In genomic region chr5:143403221-143404147, GRCm38 (mm10) we compare ENCODE assay signal across 8 mouse cellular contexts. TPM values are rescaled to one million over a fixed set of nuclear protein-coding genes. Genes with fewer than 3 reads are reported as not detected.
DNase-seq lines count a peak whose midpoint lies in the region; ATAC-seq and TF ChIP-seq lines count a peak whose summit lies in the region.

TSS of gene Kdelr2 (plus strand) at chr5:143403838.

- peak within 1 kb of the TSS; percentile 89 for H3K4me3 ChIP-seq in bone marrow macrophage, adult 2 months (ENCODE audit: insufficient read depth, low read length)
- peak within 1 kb of the TSS; percentile 74 for H3K4me3 ChIP-seq in embryonic fibroblast, embryonic 13.5 days (ENCODE audit: insufficient read depth, low read length)
- H3K4me3 ChIP-seq in heart, embryonic 10.5 days = peak within 1 kb of the TSS; percentile 97
- H3K4me3 ChIP-seq in kidney, embryonic 15.5 days (replicated peaks) = peak within 1 kb of the TSS; percentile 97

- no peak for TF ChIP-seq POLR2A in bone marrow macrophage, adult 2 months (IDR thresholded peaks at IDR 0.05; ENCODE audit: borderline replicate concordance, low read depth, low read length)
- peak; percentile 93 for TF ChIP-seq POLR2A in embryonic fibroblast, embryonic 13.5 days (IDR thresholded peaks at IDR 0.05; ENCODE audit: low read depth, low read length)

- peak; percentile 86 for DNase-seq in 416B (ENCODE audit: low read depth)
- peak; percentile 94 for DNase-seq in heart, embryonic 10.5 days (ENCODE audit: low spot score)
- DNase-seq in liver = peak; percentile 92
- DNase-seq in spleen, postnatal 4 days (ENCODE audit: low spot score in 2 of 2) = peak; percentile 90 to 95

- WGBS in heart, embryonic 10.5 days = under 1% methylated on average over 66 of the region's 72 CpGs
- WGBS in kidney, embryonic 15.5 days = under 1% methylated on average over 72 of the region's 72 CpGs

- H3K36me3 ChIP-seq in heart, embryonic 10.5 days = peaks cover 35% of the 10 kb centered on the region
- H3K36me3 ChIP-seq in kidney, embryonic 15.5 days = peaks cover 38% of the 10 kb centered on the region

- H3K27me3 ChIP-seq in heart, embryonic 10.5 days (ENCODE audit: insufficient read depth, poor library complexity, severe bottlenecking) = no peaks in the 10 kb centered on the region
- H3K27me3 ChIP-seq in kidney, embryonic 15.5 days = no peaks in the 10 kb centered on the region

- no peak for TF ChIP-seq CTCF in bone marrow macrophage, adult 2 months (IDR thresholded peaks at IDR 0.05; ENCODE audit: low read depth, low read length)
- no peak for TF ChIP-seq CTCF in embryonic fibroblast, embryonic 13.5 days (IDR thresholded peaks at IDR 0.05; ENCODE audit: borderline replicate concordance, insufficient read depth, low read length)

- H3K4me2 ChIP-seq in kidney, embryonic 15.5 days = peak within 1 kb of the TSS; percentile 73

- H3K27ac ChIP-seq in bone marrow macrophage, adult 2 months (ENCODE audit: insufficient read depth, low read depth, low read length) = peak within 1 kb of the TSS; percentile 35
- H3K27ac ChIP-seq in embryonic fibroblast, embryonic 13.5 days (ENCODE audit: insufficient read depth, low read length) = peak within 1 kb of the TSS; percentile 76
- peak within 1 kb of the TSS; percentile 96 for H3K27ac ChIP-seq in heart, embryonic 10.5 days
- H3K27ac ChIP-seq in kidney, embryonic 15.5 days = peak within 1 kb of the TSS; percentile 90

- ATAC-seq in kidney, embryonic 15.5 days (replicated peaks; ENCODE audit: low FRiP score) = peak; percentile 96
- peak; percentile 87 for ATAC-seq in monocyte, adult 5-6 weeks (replicated peaks; ENCODE audit: insufficient number of reproducible peaks, low FRiP score, low TSS enrichment, poor library complexity, severe bottlenecking)

- no peaks in the 10 kb centered on the region for H3K9me3 ChIP-seq in heart, embryonic 10.5 days
- H3K9me3 ChIP-seq in kidney, embryonic 15.5 days (replicated peaks) = no peaks in the 10 kb centered on the region

- H3K9ac ChIP-seq in kidney, embryonic 15.5 days = peak within 1 kb of the TSS; percentile 91

- peaks cover 27% of the 10 kb centered on the region for H3K4me1 ChIP-seq in bone marrow macrophage, adult 2 months (ENCODE audit: control insufficient read depth, insufficient read depth, low read length)
- peaks cover 12% of the 10 kb centered on the region for H3K4me1 ChIP-seq in embryonic fibroblast, embryonic 13.5 days (ENCODE audit: control insufficient read depth, insufficient read depth, low read length)
- H3K4me1 ChIP-seq in heart, embryonic 10.5 days = peaks cover 40% of the 10 kb centered on the region
- peaks cover 31% of the 10 kb centered on the region for H3K4me1 ChIP-seq in kidney, embryonic 15.5 days

RNA-seq across cellular contexts. Expression of gene Kdelr2, which starts in this region (rescaled TPM):
- polyA plus RNA-seq in bone marrow macrophage, adult 2 months (2012; ENCODE audit: insufficient read depth, insufficient read length, missing spikeins) = 51.3 and 51.5 TPM in 2 replicates
- 306 and 354 TPM in 2 replicates for polyA plus RNA-seq in embryonic fibroblast, embryonic 13.5 days (2011; ENCODE audit: insufficient read length, low read depth, missing spikeins)
- polyA plus RNA-seq in heart, embryonic 10.5 days (2016; fragmentation: Nextera tagmentation; extraction: Ambion mirVana) = 269 and 275 TPM in 2 replicates
- polyA plus RNA-seq in kidney, embryonic 15.5 days (2015; fragmentation: Nextera tagmentation; extraction: Ambion mirVana) = 344 and 350 TPM in 2 replicates
- 47.3 to 66.2 TPM (median 47.5 TPM) in 3 replicates for total RNA-seq in monocyte, adult 5-6 weeks (2017)

Comparison
In these comparisons a context has a peak if more than half of its experiments do, and no peak if none do; other contexts are left out.
1. Peak in every context shown above with its lines: DNase-seq, ATAC-seq, H3K4me3 ChIP-seq and H3K27ac ChIP-seq.
2. H3K27ac ChIP-seq: peak in every context shown above with its lines; median percentile 96 in heart, embryonic 10.5 days; 90 in kidney, embryonic 15.5 days; 76 in embryonic fibroblast, embryonic 13.5 days; 35 in bone marrow macrophage, adult 2 months.